Mouse (Mus musculus): ENCODE measurements around the gene Pde4d.

- TF ChIP-seq CTCF (IDR thresholded peaks at IDR 0.05; ENCODE audit: borderline replicate concordance, insufficient read depth, low read depth, low read length) (no peak), POLR2A (IDR thresholded peaks at IDR 0.05; ENCODE audit: borderline replicate concordance, insufficient read depth, low read length) (no peak)
Observed at GRCm38 (mm10) chr13:109068258-109069219, 618.8 kb downstream of the Pde4d start.
